Mouse (Mus musculus) regulatory T cell (primary cell): Measurements from ENCODE around the gene Actr2.
"Not testable (repeated sequence)": the region's sequence is repeated elsewhere in the genome, so short reads cannot be mapped to it uniquely, and the experiment has no call there.

Source experiments
- in situ Hi-C: fragments of 300-600 bp; cut with MboI, MseI; formaldehyde crosslinking; loops from one replicate; pipeline ENCODE4 v1.15.1; 2025; ENCODE audit warnings: high pct_unique_total_duplicates

Gene Actr2

DNA sequence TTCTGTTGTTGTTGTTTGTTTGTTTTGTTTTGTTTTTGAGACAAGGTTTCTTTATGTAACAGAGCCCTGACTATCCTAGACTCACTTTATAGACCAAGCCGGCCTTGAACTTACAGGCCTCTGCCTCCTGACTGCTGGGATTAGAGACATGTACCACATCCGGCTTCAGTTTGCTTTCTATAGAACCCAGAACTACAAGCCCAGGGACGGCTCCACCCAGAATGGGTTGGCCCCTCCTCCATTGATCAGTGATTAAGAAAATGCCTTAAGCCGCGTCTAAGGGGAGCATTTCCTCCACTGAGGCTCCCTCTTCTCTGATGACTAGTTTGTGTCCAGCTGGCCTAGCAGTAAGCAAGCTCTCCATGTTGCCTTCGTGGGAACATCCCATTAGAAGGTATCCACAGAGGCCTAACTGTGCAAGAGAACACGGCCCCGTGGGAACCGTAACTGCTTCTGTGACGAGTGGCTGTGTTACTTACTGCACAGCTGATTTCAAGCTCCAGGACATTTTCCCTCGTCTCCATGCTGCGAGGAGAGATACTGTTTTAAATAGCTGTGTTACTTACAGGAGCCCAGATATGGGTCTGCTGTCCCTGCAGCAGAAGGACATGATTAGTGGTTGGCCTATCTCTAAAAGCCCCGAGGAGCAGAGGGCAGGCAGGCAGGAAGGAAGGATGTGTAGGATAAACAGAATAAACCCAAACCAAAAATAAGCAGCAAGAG is 59.7 kb downstream of the Actr2 start:
- in situ Hi-C loops, result no loop called here

DNA sequence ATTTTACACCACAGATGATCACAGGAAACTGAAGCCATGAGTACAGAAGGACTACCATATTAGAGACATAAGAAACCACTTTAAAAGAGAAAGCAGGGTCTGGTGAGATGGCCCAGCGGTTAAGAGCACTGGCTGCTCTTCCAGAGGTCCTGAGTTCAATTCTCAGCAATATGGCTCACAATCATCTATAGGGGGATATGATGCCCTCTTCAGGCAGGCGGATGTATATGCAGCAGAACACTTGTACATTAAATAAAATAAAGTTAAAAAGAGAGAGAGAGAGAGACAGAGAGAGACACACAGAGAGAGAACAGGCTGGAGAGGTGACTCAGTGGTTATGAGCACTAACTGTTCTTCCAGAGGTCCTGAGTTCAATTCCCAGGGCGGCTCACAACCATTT is 67.1 kb downstream of the Actr2 start:
- in situ Hi-C loops, result no loop called here

DNA sequence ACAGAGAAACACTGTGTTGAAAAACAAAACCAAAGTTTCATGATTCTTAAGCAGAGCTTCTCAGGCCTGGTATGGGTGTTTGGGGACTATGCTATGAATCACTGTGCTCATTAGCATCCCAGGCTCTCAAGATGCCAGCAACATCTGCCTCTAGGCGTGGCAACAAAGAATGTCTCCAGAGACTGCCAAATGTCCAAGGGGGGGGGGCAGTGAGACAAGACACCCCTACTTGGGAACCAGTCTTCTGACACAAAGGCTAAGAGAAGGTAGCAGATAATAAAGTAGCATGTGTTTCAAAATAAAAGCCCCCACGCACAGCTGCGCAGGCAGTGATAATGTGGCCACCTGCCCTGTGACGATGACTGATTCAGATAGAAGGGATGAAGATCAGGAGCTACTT is 69.5 kb downstream of the Actr2 start:
- in situ Hi-C loops, result no loop called here

DNA sequence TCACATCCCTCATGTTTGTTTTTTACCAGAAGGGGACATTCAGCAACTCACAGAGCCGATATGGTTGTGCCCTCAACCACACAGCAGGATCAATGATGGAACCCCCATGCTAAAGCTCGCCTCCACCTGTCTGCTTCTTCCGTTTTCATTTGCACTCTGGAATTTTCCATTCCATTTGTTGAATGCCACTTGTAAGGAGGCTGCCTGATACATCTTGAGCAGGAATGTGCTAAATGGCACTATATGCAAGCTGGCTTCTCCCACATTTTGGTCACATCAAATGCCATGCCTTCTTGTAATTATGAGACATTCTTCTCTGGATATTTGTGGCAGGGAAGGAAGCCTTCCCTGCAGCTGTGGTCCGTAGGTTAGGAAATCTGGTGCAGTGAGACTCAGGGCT is 70.6 kb downstream of the Actr2 start:
- in situ Hi-C loops, result no loop called here

DNA sequence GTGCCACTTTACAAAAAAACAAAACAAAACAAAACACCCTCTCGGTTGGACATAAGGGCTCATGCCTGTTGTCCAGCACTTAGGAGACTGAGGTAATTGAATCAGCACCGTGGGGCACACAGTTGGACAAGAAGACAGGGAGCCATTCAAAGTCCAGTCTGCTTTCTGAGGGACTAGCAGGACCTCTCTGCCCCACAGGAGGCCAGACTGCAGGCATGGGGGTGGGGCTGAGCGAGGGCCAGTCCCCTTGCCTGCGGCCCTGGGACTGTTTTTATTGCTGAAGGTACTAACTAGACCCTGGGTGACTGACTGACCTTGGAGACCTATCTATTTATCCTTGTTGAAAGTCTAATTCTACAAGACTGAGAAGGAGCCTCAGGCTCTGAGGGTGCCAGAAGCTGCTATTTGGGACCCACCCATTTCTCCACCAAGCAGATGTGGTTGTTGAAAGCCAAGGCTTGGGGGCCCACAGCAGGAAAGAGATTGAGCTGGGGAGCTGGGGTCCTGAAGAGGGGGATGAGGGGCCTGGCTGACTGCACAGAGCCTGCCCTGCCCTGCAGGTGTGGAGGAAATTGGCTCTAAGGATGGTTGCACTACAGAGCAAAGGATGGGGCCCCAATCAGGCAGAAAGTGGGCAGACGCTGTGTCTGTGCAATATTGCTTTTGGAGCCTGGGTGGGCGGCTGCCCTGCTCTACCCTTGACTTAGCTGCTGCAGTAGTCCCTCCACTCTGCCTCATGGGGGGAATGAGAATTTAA is 71.4 kb downstream of the Actr2 start:
- in situ Hi-C loops, result no loop called here

DNA sequence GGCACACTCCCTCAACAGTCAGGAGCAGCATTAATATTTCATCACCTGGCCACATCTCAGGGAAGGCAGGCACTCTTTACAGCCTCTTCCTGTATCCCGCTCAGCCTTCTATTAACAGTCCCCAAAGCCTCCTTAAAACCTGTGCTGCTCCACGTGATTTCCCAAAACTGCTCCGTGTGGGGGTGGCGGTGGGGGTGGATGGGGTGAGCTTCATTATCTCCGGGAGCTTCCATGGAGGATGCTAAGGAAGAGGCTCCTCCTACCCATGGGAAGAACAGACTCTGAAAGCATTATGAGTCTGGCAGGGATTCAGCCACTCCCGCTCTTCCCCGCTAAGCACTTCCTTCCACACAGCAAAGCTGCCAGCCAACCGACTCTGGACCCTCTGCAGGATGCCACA is 74.0 kb downstream of the Actr2 start:
- in situ Hi-C loops, result no loop called here

DNA sequence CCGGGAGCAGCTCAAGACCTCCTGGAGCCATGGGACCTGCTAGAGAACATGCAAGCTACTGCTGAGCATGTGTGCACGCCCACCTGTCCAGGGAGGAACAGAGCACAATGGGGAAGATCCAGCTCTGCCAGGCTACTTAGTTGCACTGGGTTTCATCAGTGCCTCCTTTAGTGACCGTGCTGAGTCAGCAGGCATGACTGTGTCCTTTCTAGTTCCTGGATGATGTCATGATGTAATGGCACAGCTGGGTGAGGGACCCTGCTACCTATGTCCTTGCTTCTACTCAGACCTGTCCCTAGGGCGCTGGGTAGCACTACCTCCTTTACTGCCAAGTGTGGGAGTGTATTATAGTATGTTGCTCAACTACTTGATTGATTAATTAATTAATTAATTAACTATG is 75.0 kb downstream of the Actr2 start:
- in situ Hi-C loops, result no loop called here

DNA sequence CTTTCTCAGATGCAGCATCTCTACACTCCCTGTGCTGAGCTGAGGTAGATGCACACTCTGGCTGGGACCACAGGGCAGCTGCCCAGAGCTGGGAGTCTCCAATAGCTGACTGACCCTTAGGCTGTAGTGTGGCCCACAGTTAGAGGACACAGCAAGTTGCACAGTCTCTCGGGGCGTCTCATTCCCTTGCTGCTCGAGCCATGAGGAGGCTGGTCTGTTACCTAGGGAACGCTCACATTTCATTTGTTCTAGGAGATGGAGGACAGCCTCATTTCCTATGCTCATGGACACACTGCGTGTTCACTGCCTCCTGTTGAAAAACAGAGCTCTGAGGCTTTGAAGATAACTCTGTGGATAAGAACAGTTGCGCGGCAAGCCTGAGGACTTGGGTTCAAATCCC is 76.7 kb downstream of the Actr2 start:
- in situ Hi-C loops, result no loop called here

DNA sequence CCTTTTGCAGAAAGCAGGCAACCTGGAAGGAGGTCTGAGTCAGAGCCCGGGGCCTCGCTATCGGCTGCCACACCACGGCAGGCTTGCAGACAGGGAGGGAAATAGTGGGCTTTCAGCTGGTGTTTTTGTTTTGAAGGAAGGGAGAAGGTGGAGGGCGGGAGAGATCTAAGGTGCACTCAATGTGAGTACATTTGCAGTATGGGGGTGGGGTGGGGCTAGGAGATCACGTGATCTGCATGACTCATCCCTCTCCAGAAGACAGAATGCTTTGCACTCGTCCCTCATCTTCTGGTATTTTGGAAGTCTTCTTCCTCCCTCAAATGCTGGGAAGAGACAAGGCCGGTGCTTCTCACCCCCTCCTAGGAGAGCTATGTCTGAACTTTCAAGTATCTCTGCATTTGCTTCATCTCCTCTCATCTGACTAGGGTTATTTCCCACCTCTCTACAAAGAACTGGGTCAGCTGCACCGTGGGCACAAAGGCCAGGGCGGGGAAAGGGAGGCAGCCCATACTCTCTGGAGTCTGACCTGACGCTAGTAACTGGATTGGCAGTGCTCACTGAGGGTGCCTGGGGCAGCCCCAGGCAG is 77.3 kb downstream of the Actr2 start:
- in situ Hi-C loops, result no loop called here

DNA sequence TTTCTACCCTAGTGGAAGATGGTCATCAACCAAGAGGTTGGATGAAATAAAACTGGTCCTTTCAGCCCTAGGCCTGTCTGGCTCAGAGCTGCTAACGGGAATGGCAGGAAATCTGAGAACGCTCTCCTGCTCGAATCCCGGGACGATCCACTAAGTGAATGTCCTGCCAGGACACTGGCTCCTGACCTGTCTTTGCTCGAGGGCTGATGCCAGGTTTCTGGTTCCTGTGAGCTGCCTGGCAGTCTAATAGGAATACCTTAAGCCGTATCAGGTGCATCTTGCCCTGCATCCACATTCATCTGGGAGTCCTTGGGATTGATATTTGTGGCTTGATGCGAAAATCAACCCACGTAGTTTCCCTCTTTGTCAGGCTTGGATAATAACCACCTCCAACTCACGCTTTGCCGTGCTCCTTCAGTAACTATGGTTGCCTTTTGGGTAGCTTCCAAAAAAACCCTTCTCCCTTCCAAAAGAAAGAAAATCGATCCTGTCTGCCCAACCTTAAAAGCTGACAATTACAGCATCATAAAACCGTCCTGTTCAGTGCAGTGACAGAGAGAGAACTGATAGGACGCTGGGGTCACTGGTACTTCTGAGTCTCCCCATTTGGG is 78.3 kb downstream of the Actr2 start:
- in situ Hi-C loops, result no loop called here

DNA sequence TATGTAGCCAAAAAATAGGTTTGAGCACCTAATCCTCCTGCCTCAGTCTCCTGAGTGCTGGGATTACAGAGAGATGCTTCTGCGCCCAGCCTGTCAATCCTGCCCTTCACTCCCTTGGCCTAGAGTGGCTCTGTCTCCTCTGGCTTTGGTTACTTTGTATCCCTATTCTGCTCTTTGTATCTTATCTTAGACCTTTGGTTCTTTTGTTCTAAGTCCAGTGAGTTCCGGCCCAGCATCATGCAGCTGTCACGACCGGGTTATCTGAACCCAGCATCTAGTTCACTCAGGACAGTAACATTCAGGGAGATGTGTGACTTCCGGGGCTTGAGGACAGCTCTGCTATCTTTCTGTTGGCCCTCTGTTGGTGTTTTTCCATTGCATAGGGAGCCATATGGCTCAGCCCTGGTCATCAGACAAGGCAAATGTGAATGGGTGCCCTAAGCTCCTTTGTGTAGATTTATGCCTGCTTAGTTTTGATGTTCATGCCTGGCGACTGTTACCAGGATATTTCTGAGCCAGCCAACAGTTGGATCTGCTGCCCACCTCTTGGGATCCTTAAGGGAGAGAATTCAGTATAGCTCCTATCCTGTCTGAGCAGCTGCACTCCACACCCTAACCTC is 79.1 kb downstream of the Actr2 start:
- in situ Hi-C loops, result no loop called here

DNA sequence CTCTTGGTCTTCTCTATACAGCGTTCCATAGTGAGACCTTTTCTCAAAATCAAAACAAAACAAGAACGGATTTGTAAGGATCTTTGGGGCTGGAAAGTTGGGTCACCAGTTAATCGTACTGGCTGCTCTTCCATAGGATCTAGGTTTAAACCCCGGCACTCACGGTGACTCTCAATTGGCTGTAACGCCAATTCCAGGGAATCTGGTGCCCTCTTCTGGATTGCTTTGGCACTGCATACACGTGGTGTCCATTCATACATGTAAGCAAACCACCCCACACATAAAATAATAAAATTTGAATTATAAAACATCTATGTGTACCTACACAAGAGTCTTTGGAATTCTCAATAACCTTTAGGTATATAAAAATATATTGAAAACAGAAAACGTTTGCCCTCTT is 81.2 kb downstream of the Actr2 start:
- in situ Hi-C loops, result no loop called here

DNA sequence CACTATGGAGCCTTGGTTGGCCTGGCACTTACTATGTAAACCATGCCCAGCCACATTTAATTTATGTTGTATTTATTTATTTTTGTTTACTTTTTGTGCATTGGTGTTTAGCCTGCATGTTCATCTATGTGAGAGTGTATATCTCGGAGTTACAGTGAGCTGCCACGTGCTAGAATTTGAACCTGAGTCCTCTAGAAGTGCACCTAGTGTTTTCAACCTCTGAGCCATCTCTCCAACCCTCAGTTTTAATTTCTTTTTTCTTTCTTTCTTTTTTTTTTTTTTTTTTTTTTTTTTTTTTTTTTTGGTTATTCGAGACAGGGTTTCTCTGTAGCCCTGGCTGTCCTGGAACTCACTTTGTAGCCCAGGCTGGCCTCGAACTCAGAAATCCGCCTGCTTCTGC is 81.7 kb downstream of the Actr2 start:
- in situ Hi-C loops, result not testable (repeated sequence)

DNA sequence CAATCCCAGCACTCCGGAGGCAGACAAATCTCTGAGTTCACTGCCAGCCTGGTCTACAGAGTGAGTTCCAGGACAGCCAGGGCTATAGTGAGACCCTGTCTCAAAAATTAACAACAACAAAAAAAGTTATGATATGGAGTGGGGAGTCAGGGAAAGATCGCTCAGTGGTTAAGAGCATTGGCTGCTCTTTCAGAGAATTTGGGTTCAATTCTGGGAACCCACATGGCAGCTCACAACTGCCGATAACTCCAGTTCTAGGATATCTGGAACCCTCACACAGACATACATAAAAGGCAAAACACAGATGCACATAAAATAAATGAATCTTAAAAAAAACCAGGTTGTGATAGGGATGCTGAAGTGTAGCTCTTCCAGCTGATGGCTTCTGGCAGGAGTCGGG is 83.7 kb downstream of the Actr2 start:
- in situ Hi-C loops, result no loop called here

DNA sequence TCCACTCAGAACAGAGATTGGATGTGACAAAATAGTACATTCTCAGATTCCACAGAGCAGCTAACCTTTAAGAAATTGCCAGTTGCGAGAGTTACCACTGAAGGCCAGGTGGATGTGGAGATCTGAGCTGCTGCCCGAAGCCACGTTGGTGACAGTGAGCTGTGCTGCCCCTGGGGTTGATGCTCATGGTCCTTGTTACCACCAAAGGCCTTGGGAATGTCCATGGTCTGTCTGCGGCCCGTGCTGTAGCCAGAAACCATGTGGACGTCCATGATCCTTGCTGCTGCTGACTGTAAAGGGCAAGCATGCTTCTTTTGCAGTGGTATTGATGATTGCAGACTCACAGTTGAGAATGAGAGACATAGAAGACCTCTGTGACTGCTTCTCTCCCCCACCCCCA is 84.3 kb downstream of the Actr2 start:
- in situ Hi-C loops, result no loop called here

DNA sequence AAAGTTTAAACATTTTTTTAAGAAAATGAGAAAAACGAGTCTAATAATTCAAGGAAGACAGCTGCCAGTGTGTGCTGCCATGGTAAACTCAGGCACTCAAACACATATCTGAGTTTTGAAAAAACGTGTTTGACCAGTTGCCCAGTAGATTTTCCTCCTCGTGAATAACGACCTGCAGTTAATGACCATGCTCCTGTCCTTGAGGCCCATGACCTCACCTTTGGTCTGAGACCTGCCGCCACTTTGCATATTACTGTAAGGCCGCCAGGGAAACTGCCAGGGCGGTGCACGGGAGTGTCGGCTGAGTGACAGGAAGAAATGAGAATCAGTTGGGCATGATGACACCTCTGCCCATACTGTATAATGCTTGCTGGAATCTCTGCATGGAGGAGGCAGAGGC is 85.0 kb downstream of the Actr2 start:
- in situ Hi-C loops, result no loop called here

DNA sequence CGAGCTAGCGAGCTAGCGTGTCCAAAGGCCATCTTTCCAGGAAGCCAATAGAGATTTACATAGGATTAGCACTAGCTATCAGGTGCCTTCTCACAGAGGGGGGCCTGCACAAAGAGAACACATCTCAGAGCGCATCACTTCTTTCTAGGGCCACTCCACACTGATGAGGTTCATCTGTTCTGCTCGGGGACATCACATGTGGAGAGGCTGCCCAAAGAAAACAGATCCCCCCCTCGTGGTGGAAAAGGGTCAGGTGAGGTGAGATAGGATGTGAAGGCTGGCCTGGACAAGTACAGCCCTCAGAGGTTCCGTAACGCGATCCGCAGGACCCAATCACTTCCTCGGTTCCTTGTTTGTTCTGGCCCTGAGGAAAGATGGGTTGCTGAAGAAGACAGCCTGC is 86.8 kb downstream of the Actr2 start:
- in situ Hi-C loops, result no loop called here

DNA sequence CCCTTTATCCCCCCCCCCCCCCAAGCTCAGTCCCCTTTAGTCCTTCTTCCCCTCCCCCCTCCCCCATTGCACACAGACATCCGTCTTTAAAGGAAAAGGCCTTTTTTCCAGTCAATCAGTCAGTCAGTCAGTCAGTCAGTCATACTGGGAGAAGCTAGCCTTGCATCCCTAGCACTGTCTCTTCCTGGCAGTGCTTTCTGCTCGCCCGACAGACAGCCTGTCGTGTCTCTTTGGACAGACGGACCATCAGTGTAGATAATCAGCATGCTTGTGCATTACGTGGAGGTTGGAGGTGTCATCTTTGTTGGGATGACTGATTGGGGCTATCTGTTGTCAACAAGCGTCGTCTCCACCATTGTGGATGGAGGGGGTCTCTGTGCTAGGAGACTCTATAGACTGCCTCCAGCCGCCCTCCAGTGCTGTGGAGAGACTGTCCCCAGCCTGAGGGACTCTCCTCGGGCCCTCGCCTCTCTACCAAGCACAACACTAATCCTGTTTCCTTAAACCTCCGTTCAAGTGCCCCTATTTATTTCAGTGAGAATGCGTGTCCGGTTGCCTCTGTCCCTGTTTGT is 89.7 kb downstream of the Actr2 start:
- in situ Hi-C loops, result no loop called here

DNA sequence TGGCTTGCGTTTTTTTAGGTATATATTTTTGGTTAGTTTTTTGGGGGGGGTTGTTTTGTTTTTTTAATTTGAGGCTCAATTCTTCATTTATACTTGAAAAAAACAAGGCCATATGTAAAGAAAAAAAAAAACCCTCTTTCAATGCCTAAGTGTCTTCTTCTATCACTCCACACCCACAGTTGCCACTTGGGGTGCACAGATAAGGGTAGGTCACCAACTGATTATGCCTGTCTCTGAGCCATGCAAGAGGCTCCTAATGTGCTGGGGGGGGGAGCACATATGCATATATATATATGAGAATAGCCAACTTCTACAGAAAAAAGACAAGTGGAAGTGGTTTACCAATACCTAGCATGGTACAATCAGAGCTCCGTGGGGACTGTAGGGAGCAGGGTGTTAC is 90.3 kb downstream of the Actr2 start:
- in situ Hi-C loops, result no loop called here

DNA sequence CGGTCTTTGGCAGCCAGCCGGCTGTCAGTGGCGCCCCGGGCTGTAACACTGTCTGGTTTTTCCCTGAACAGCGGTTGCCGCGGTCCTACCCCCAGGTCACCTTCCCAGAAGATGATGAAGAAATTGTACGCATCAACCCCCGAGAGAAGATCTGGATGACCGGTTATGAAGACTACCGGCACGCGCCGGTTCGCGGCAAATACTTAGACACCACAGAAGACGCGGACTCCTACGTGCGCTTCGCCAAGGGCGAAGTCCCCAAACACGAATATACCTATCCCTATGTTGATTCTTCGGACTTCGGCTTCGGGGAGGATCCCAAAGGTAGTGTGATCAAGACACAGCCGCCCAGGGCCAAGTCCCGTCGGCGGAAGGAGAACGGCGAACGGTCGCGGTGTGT is 92.0 kb downstream of the Actr2 start:
- in situ Hi-C loops, result no loop called here

DNA sequence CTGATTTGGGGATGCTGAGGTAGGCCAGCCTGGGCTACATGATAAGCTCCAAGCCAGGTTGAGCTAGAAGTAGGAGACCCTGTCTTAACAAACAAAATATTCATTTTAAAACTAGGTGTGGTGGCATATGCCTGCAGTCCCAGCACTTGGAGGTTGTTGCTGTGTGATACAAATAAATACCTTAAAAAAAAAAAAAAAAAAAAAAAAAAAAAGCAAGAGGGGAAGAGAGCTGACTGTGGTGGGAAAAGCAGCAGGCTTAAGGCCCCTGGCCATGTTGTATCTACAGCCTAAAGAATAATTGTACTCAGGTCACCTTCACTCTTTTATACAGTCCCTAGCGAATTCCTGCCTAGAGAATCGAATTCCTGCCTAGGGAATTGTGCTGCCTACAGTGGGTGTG is 93.8 kb downstream of the Actr2 start:
- in situ Hi-C loops, result no loop called here

DNA sequence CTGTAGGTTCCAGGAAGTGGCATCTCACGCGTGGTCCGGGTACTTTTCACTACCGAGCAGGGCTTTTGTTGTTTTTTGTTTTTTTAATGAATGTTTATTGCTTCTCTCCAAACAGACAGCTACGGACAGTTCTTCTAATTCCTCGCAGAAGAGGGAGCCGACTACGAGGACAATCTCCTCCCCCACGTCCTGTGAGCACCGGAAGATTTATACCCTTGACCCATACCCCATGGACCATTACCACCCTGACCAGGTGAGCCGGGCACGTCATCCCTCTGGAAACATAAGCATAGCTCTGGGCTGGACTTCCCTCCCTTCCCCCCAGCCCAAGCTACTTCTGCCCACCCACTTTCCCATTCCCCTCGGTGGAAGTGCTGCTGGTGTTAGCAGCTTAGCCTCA is 94.8 kb downstream of the Actr2 start:
- in situ Hi-C loops, result no loop called here
